Mouse (Mus musculus): Measurements from ENCODE around the gene Cog6.

DNA sequence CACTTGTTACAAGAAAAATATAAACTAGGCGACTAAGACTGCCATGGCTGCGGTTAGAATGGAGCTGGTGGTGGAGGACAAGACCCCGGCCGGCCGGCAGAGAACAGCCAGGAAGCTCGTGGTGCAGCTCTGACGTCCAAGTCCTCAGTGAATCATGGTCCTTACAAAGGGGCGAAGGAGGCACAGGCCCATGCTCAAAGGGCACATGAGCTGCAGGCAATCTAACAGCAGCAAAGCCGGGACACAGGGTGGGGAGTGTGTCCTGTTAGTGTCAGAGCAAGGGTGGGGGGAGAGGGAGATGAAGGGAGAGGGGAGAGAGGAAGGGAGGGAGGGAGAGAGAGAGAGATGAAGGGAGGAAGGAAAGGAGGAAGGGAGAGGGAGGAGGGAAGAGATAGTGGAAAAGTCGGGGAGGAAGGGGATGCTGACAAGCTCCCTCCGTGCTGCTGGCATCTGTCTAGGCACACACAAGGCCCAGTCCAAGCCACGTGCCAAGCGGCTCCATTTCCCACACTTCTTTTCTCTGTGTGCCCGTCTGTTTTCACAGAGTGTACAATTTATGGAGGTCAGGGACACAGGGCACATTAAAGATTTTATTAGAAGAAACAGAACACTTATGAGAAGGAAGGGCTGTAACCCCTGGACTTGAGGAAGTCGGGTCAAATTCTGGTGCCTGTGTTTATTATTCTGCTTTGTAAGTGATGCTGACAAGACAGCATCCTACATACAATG lies 17.9 kb downstream of the Cog6 start:
- TF ChIP-seq TAL1 (IDR thresholded peaks at IDR 0.05; ENCODE audit: low read length) = no peak
- no peak for TF ChIP-seq GATA1 (IDR thresholded peaks at IDR 0.05; ENCODE audit: low read length)

Data from erythroblast, embryonic 14.5 days (primary cell).